Mouse (Mus musculus): ENCODE results near the gene Thegl. TPM values are rescaled to one million over a fixed set of nuclear protein-coding genes. Genes with fewer than 3 reads are reported as not detected.
"Not testable (repeated sequence)": the region's sequence is repeated elsewhere in the genome, so short reads cannot be mapped to it uniquely, and the experiment has no call there.

Gene Thegl
- total RNA-seq (2018; cell fraction: chromatin; rRNA removed) = not detected
- not detected for total RNA-seq (2018; cell fraction: cytosol; rRNA removed)
- total RNA-seq (2018; cell fraction: nucleus; rRNA removed) = not detected
- polyA plus RNA-seq (2018) = not detected in 3 replicates

DNA sequence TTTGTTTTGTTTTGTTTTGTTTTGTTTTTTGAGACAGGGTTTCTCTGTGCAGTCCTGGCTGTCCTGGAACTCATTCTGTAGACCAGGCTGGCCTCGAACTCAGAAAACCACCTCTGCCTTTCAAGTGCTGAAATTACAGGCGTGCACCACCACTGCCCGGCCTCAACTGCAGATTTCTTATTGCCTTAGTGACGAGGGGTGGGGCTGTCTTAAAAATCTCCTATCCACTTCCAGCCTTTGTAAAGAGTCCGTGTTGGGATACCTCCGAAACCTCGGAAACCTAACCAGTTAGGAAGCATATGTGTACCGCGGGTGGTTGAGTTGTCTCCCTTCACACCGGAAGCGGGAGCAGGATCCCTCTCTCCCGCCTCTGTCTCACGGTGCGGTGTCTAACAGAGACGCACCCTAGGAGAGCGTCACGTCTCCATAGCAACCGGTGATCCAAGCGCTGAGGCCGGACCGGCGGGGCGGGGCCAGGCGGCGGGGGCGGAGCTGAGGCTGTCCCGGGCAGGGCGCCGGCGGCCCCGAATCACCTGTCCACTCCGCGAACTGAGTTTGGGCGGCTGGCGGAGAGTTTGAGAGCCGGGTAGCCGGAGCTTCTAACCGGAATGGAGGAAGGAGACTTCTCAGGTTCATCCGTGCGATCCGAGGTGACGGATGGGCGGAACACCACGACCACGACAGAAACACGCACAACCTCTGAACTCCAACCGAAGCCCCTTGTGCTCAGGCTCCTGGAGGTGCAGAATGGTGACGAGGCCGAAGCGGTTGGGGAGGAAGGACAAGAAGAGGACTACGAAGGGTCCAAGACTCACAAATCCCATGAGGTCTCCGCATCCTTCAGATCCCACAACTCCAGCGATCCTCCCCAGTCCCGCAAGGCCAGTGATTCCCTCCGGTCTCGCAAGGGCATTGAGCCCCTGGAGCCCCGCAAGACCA is at the start of gene Thegl:
Gene Thegl, plus strand, starts transcription at position 480 of the 939 bp plus-strand sequence.
- Histone ChIP-seq H3K4me3 (ENCODE audit: inconsistent target) (peak within 1 kb of the TSS; percentile 26), H3K27ac (no peak within 1 kb of the TSS), H3K79me2 (ENCODE audit: inconsistent target) (no peaks in the 10 kb centered on the region), H3K36me3 (ENCODE audit: inconsistent target) (no peaks in the 10 kb centered on the region)
- 24% methylated on average over 51 of the region's 57 CpGs for WGBS (ENCODE audit: missing documents)

DNA sequence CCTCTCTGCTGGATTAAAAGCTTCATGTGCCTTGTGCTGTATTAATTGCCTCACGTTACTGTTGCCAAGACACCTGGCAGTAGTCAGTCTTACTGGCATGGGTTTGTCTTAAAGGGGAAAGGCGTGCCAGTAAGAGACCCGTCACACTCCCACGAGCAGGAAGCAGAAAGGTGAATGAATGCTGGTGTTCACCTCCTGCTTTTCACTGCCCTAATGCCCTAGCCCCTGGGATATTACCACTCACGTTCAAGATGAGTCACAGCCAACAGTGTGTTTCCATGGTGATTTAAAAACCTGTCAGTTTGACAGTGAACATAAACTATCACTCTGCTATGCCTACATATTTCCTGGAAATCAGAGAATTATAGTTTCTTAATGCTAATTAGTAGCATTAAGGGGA is 46.6 kb upstream of the Thegl start:
- H3K79me2 ChIP-seq (ENCODE audit: inconsistent target) = peaks cover 3% of the 10 kb centered on the region; the same call in 1 of the 2 replicates
- H3K27ac ChIP-seq = no peak overlapping the region
- H3K4me3 ChIP-seq (ENCODE audit: inconsistent target) = no peak overlapping the region
- peaks cover 45% of the 10 kb centered on the region for H3K36me3 ChIP-seq (ENCODE audit: inconsistent target)
- 94% methylated on average over 5 of the region's 5 CpGs for WGBS (ENCODE audit: missing documents)

DNA sequence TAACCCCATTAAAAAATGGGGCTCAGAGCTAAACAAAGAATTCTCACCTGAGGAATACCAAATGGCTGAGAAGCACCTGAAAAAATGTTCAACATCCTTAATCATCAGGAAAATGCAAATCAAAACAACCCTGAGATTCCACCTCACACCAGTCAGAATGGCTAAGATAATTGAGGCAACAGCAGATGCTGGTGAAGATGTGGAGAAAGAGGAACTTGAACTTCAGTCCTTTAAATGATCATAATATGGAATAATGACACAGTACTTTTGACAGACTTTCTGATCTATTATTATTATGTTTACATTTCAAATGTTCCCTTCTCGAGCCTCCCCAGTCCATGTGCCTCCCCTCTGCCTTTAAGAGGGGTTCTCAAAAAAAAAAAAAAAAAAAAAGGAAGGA is 44.7 kb upstream of the Thegl start:
- 88% methylated on average over 1 of the region's 1 CpGs for WGBS (ENCODE audit: missing documents)

DNA sequence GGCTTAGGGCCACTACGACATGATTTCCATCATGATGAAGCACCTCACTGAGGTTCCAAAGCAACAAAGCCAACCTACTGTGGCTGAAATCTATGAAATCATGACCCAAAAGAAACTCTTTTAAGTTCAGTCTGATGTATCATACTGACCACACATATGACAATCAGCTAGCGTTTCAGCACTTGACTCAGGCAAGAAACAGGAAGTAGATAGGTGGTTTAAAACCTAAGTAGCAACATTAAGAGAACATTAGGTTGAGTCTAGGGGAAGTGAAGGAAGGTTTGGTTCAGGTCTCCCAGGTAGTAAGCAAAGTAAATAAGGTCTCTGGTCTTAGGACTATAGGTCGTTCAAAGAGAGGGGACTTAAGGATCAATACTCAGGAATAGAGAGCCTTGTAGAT is 42.3 kb upstream of the Thegl start:
- peaks cover 9% of the 10 kb centered on the region for H3K36me3 ChIP-seq (ENCODE audit: inconsistent target)
- WGBS (ENCODE audit: missing documents) = 32% methylated on average over 3 of the region's 3 CpGs

More for the DNA sequence above, 44.7 kb upstream of the Thegl start:
- H3K4me3 ChIP-seq (ENCODE audit: inconsistent target); H3K27ac ChIP-seq: not testable (repeated sequence)
- peaks cover 31% of the 10 kb centered on the region for H3K36me3 ChIP-seq (ENCODE audit: inconsistent target)
- H3K79me2 ChIP-seq (ENCODE audit: inconsistent target) = peaks cover 16% of the 10 kb centered on the region

DNA sequence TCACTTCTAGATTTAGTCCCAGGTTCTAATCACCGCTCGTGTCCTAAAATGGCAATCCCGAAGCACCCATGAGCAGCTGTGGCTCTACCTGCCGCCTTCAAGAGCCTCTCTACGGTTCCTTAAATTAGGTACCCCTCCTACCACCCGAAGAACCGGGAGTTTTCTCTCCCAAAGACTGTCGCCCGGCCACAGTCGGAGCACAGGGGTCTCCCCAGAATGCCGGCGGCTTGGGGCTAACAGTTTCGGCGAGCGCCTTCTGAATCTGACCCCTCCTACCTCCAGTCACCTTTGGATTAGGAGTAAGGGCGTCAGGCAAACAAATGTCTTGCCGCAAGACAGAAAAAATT is 41.6 kb upstream of the Thegl start:
- WGBS (ENCODE audit: missing documents) = 2% methylated on average over 15 of the region's 17 CpGs
- Histone ChIP-seq H3K4me3 (ENCODE audit: inconsistent target) (peak overlapping the region; percentile 98), H3K79me2 (ENCODE audit: inconsistent target) (peaks cover 33% of the 10 kb centered on the region), H3K27ac (peak overlapping the region; percentile 72), H3K36me3 (ENCODE audit: inconsistent target) (peaks cover 11% of the 10 kb centered on the region)

More for the DNA sequence above, 42.3 kb upstream of the Thegl start:
- Histone ChIP-seq H3K4me3 (ENCODE audit: inconsistent target) (peak overlapping the region; percentile 98), H3K27ac (no peak overlapping the region), H3K79me2 (ENCODE audit: inconsistent target) (peaks cover 33% of the 10 kb centered on the region)

DNA sequence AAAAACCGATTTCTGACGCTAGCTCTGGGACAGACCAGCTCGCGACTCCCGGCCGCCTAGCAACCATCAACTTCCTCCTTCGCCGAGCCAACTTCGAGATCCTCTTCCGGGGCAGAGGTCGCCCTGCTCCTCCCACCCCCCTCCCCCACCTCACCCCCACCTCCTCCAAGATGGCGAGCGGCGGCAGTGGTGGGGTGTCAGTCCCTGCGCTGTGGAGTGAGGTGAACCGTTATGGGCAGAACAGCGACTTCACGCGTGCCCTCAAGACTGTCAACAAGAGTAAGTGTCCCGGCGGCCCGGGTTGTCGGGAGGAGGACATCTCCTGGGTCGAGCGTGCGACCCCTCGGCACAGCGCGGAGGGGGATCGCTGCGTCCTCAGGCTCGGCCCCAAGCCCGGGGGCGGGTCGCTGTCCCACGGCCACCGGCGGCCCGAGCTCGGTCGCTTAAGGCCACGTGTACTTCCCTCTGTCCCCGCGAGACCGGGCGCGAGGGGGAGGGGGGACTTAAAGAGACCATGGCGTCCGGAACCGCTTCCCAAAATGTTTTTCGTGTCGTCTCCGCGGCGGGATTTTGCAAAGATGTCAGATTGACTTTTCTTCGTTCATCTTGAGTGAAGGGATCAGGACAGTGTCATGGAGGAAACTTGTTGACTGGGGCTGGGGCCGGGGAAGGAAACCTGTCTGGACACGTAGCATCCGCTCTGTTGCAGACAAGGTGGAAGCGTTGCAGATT is 41.1 kb upstream of the Thegl start, which contains the start of gene Srp72:
Gene Srp72, plus strand, starts transcription at position 130 of the 732 bp plus-strand sequence.
- Histone ChIP-seq H3K36me3 (ENCODE audit: inconsistent target) (peaks cover 12% of the 10 kb centered on the region), H3K27ac (peak within 1 kb of the TSS; percentile 72), H3K79me2 (ENCODE audit: inconsistent target) (peaks cover 33% of the 10 kb centered on the region), H3K4me3 (ENCODE audit: inconsistent target) (peak within 1 kb of the TSS; percentile 98)
- 1% methylated on average over 59 of the region's 60 CpGs for WGBS (ENCODE audit: missing documents)

DNA sequence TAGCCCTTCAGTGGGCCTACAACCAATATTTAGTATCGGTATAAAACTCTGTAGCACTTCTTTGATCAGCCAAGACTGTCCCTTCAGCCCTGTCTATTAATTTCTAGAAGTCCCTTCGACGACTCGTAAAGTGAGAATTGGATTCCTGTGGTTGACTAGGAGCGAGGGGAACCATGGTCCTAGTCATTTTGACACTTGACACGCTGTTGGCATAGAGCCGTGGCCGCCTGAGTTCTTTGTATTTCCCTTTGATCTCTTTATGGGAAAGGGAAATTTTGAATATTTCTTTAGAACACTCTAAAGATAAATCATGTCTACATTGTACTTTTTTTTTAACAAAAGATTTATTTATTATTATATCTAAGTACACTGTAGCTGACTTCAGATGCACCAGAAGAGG is 40.1 kb upstream of the Thegl start:
- Histone ChIP-seq H3K4me3 (ENCODE audit: inconsistent target) (peak overlapping the region; percentile 98; the same call in 1 of the 2 replicates), H3K27ac (no peak overlapping the region), H3K79me2 (ENCODE audit: inconsistent target) (peaks cover 33% of the 10 kb centered on the region), H3K36me3 (ENCODE audit: inconsistent target) (peaks cover 22% of the 10 kb centered on the region)
- 82% methylated on average over 8 of the region's 8 CpGs for WGBS (ENCODE audit: missing documents)

DNA sequence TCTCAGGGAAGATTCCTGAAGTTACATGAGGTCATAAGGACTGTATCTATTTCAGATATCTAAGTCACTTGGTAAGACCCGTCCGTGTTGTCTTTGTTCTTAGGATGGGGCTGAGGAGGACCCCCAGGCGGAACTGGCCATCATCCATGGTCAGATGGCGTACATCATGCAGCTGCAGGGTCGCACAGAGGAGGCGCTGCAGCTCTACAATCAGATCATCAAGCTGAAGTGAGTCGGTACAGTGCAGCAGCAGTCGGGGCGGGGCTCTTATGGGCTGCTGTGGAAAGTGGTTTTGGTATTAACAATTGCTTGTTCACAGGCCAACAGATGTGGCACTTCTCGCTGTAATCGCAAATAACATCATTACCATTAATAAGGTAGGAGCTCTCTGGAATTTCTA is 31.8 kb upstream of the Thegl start:
- Histone ChIP-seq H3K36me3 (ENCODE audit: inconsistent target) (peaks cover 86% of the 10 kb centered on the region), H3K4me3 (ENCODE audit: inconsistent target) (no peak overlapping the region), H3K79me2 (ENCODE audit: inconsistent target) (no peaks in the 10 kb centered on the region), H3K27ac (no peak overlapping the region)
- 96% methylated on average over 11 of the region's 11 CpGs for WGBS (ENCODE audit: missing documents)

DNA sequence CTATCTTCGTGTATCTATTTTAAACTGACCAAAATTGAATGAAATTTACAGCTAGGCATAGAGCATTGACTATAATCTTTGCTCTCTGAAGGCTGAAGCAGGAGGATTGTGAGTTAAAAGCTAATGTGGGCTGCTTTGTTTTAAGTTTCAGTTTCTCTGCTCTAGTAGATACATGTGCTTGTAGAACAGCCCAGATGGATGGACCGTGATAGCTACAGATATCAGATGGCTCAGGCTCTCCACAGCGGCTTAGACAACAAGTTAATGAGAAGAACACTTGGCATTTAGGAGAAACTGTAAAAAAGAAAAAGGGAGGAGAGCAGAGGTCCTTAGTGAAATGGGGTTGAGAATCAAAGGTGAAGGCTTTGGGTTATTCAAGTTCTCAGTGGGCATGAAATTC is 25.0 kb upstream of the Thegl start:
- no peaks in the 10 kb centered on the region for H3K79me2 ChIP-seq (ENCODE audit: inconsistent target)
- peaks cover 85% of the 10 kb centered on the region for H3K36me3 ChIP-seq (ENCODE audit: inconsistent target)
- WGBS (ENCODE audit: missing documents) = 100% methylated on average over 3 of the region's 3 CpGs
- H3K27ac ChIP-seq = no peak overlapping the region
- H3K4me3 ChIP-seq (ENCODE audit: inconsistent target) = no peak overlapping the region

DNA sequence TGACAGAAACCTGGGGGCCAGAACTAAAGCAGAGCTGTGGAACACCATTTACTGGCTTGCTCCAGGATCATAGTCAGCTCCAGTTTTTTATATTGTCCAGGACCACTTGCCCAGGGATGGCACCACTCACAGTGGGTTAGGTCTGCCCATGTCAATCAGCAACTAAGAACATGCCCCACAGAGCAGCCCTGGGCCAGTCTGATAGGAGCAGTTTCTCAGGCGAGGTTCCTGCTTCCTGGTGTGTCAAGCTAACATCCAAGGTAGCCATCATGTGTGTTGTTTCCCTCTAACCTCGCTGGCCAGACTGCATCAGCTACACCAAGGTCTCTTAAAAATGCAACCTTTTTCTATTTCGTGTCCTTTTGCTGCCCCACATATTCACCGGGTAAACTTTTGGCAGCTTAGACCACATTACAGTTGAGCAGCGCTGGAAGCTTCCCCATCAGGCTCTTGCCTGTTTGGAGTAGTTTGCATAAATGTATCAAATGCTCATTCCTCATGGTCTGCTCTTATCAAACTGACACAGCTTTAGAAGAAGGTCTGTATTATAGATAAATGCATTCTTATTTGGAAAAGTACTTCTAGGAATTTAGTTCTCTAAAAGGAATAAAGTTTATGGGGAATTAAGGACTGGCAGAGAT is 22.5 kb upstream of the Thegl start:
- WGBS (ENCODE audit: missing documents) = 100% methylated on average over 5 of the region's 5 CpGs
- peaks cover 92% of the 10 kb centered on the region for H3K36me3 ChIP-seq (ENCODE audit: inconsistent target)
- no peak overlapping the region for H3K4me3 ChIP-seq (ENCODE audit: inconsistent target)
- H3K27ac ChIP-seq = no peak overlapping the region
- no peaks in the 10 kb centered on the region for H3K79me2 ChIP-seq (ENCODE audit: inconsistent target)

DNA sequence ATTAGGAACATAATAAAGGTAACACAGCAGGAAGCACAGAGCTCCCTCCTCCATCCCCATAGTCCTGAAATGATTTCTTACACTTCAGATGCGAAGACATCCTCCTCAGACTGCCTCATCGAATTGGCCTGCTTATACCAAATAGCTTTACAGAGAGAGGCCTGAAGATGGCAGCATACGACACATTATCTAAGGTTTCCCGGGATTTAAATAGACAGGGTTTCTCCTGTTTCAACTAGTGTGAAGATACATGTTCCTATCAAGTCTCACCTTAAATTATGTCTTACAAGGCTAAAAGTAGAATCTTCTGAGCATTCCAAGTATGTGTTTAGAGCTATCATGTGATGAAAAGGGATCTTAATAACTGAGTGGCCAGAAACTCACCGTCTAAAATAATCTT is 17.4 kb upstream of the Thegl start:
- no peaks in the 10 kb centered on the region for H3K79me2 ChIP-seq (ENCODE audit: inconsistent target)
- H3K27ac ChIP-seq = no peak overlapping the region
- peaks cover 66% of the 10 kb centered on the region for H3K36me3 ChIP-seq (ENCODE audit: inconsistent target)
- WGBS (ENCODE audit: missing documents) = 71% methylated on average over 5 of the region's 5 CpGs
- no peak overlapping the region for H3K4me3 ChIP-seq (ENCODE audit: inconsistent target)

DNA sequence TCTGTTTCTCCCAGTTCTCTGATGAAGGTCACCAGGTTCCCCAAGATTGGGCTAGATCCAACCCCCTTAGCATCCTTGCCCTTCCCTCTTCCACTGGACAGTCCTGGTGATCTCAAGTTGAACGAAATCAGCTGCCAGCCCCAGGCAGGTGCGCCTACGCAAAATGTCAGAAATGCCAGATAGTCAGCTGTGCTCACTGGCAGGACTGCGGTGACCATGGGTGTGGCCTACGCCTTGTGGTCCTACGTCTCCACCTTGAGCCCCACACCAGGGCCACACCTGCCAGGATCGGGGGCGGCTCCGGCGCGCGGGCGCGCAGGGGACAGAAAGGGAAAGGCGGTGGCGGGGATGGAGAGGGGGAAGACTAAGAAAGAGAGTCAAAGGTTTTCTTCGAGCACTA is 14.6 kb upstream of the Thegl start:
- 93% methylated on average over 17 of the region's 17 CpGs for WGBS (ENCODE audit: missing documents)
- H3K4me3 ChIP-seq (ENCODE audit: inconsistent target) = no peak overlapping the region
- peaks cover 41% of the 10 kb centered on the region for H3K36me3 ChIP-seq (ENCODE audit: inconsistent target)
- H3K79me2 ChIP-seq (ENCODE audit: inconsistent target) = no peaks in the 10 kb centered on the region
- no peak overlapping the region for H3K27ac ChIP-seq

DNA sequence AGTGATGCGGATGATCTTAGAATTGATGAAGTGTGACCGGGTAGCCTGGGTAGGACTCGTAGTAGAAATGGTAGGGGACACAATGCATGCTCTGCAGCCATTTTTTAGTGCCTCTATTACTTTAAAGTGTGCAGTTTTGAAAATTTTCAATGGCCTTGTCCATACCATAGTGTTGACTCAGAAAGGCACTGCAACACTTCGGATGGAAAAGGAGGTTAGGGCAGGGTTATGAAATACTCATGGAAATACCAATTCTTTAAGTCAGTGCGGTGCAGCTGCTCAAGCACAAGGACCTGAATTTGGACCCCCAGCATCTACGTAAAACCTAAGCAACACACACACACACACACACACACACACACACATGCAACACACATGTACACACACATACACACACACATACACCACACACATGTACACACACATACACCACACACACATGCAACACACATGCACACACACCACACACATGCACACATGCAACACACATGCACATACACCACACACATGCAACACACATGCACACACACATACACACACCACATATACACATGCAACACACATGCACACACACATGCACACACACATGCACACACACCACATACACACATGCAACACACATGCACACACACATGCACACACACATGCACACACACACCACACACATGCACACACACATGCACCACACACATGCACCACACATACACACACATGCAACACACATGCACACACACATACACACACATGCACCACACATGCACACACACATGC is 11.6 kb upstream of the Thegl start, which contains the start of gene Arl9:
Gene Arl9, plus strand, starts transcription at position 5 of the 771 bp plus-strand sequence.
- Histone ChIP-seq H3K27ac (no peak within 1 kb of the TSS), H3K36me3 (ENCODE audit: inconsistent target) (peaks cover 11% of the 10 kb centered on the region; the same call in 1 of the 2 replicates), H3K79me2 (ENCODE audit: inconsistent target) (no peaks in the 10 kb centered on the region), H3K4me3 (ENCODE audit: inconsistent target) (no peak within 1 kb of the TSS)
- 88% methylated on average over 6 of the region's 6 CpGs for WGBS (ENCODE audit: missing documents)

DNA sequence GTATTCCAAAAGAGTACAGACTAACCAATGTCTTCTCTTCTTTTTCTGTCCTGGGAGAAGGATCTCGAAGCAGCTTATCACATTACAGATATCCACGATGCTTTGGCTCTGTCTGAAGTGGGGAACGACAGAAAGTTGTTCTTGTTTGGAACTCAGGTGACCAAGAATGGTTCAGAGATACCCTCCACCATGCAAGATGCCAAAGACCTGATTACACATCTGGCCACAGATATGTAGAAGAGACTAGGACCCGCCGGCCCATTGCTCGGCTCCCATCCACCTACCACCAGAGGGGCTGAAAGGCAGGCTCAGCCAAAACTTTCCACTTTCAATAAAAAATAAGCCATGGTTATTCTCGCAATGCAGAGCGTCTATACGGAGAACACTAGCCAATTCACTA is 5.5 kb upstream of the Thegl start:
- 96% methylated on average over 9 of the region's 9 CpGs for WGBS (ENCODE audit: missing documents)
- H3K36me3 ChIP-seq (ENCODE audit: inconsistent target) = no peaks in the 10 kb centered on the region
- H3K27ac ChIP-seq = no peak overlapping the region
- no peaks in the 10 kb centered on the region for H3K79me2 ChIP-seq (ENCODE audit: inconsistent target)
- H3K4me3 ChIP-seq (ENCODE audit: inconsistent target) = no peak overlapping the region

Data from macrophage (primary cell).